Comparison of ENCODE assay signal across 9 mouse cellular contexts in the genomic region with DNA sequence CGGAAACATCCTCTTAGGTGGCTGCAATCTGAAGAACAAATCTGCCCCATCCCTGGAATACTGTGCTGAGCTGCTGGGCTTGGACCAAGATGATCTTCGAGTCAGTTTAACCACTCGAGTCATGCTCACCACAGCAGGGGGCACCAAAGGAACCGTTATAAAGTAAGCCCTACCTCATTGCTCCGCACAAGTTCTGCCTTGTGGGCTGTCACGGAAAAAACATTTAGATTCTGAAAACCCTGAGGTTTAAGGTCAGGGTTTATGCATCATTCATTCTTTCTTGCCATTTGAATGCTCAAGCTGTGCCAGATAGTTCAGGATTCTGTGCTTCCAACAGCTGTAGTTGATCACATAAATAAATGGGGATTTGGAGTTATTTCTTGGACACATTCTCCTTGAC.
DNase-seq lines count a peak whose midpoint lies in the region; ATAC-seq and TF ChIP-seq lines count a peak whose summit lies in the region.
"Had no signal": no experiment of that assay in that cellular context is flagged by ENCODE, and none has a peak within 500 bp of the region (broad histone marks: within the 10 kb centered on the region; RNA-seq: fewer than 3 reads in every experiment).

No protein-coding gene starts in this region.

- no peaks in the 10 kb centered on the region for H3K27me3 ChIP-seq in CH12.LX (replicated peaks)
- H3K27me3 ChIP-seq in kidney, embryonic 14.5 days (ENCODE audit: control insufficient read depth, insufficient read depth, low read length) = no peaks in the 10 kb centered on the region
- H3K27me3 ChIP-seq: neural tube, embryonic 12.5 days had no signal

- H3K36me3 ChIP-seq in CH12.LX (replicated peaks in 1 of 2; ENCODE audit: control insufficient read depth in 1 of 2, insufficient read depth in 1 of 2, low read length in 1 of 2) = peaks cover 0 to 3% of the 10 kb centered on the region in 2 experiments
- no peaks in the 10 kb centered on the region for H3K36me3 ChIP-seq in kidney, embryonic 14.5 days (ENCODE audit: control insufficient read depth, insufficient read depth, low read length)
- H3K36me3 ChIP-seq: neural tube, embryonic 12.5 days had no signal

- ATAC-seq in kidney, embryonic 14.5 days (ENCODE audit: low FRiP score, low TSS enrichment) = peak; percentile 88; the same call in 1 of the 2 replicates
- ATAC-seq in megakaryocyte-erythroid progenitor cell, adult 5-6 weeks (replicated peaks; ENCODE audit: low FRiP score, low TSS enrichment, poor library complexity, severe bottlenecking) = peak; percentile 61; the same call in 1 of the 2 replicates

- H3K9me3 ChIP-seq in CH12.LX (replicated peaks; ENCODE audit: low read length) = no peaks in the 10 kb centered on the region
- H3K9me3 ChIP-seq in kidney, embryonic 14.5 days (ENCODE audit: control insufficient read depth, low read length) = no peaks in the 10 kb centered on the region
- H3K9me3 ChIP-seq: neural tube, embryonic 12.5 days had no signal

- no peak overlapping the region for H3K4me3 ChIP-seq in CH12.LX (replicated peaks in 1 of 3; ENCODE audit: low read depth in 2 of 3, low read length in 2 of 3, poor library complexity in 1 of 3)
- no peak overlapping the region for H3K4me3 ChIP-seq in kidney, embryonic 14.5 days (ENCODE audit: low read length)
- H3K4me3 ChIP-seq: neural tube, embryonic 12.5 days had no signal

- TF ChIP-seq EP300 in CH12.LX (IDR thresholded peaks at IDR 0.05; ENCODE audit: low read length) = peak; percentile 29; the same call in 1 of the 2 replicates

- TF ChIP-seq RAD21 in CH12.LX (IDR thresholded peaks at IDR 0.05; ENCODE audit: low read depth, low read length) = peak; percentile 72

- dilution Hi-C loops in CH12.LX (cut with MboI; ENCODE audit: extremely low pct_ligation_motif_present, extremely low pct_unique_long_range_greater_than_20kb, low sequenced_read_pairs) = no loop called here

- H3K27ac ChIP-seq in CH12.LX (ENCODE audit: insufficient read depth, low read depth) = no peak overlapping the region
- H3K27ac ChIP-seq in kidney, embryonic 14.5 days (ENCODE audit: low read depth, low read length) = no peak overlapping the region
- H3K27ac ChIP-seq: neural tube, embryonic 12.5 days had no signal

- no peak overlapping the region for H3K9ac ChIP-seq in CH12.LX (ENCODE audit: insufficient read depth, low read depth)
- H3K9ac ChIP-seq in kidney, embryonic 14.5 days (ENCODE audit: low read depth, low read length) = no peak overlapping the region
- H3K9ac ChIP-seq: forebrain, postnatal 0 days; neural tube, embryonic 12.5 days had no signal

- peak overlapping the region; percentile 15; the same call in 1 of the 2 replicates for H3K4me2 ChIP-seq in CH12.LX (ENCODE audit: insufficient read depth, low read depth, poor library complexity, severe bottlenecking)
- no peak overlapping the region for H3K4me2 ChIP-seq in kidney, embryonic 14.5 days (replicated peaks; ENCODE audit: low read depth, low read length)
- H3K4me2 ChIP-seq: neural tube, embryonic 12.5 days had no signal

- 51% methylated on average over 6 of the region's 6 CpGs for WGBS in kidney, embryonic 14.5 days

- TF ChIP-seq CTCF in CH12.LX (conservative IDR thresholded peaks at IDR 0.05 in 1 of 2, IDR thresholded peaks at IDR 0.05 in 1 of 2; ENCODE audit: low read depth in 2 of 2, low read length in 2 of 2) = peak in 1 of 2 experiments; percentile 72; a peak in 2 of 4 replicates

- H3K79me2 ChIP-seq in CH12.LX (replicated peaks; ENCODE audit: control insufficient read depth, extremely low read depth, insufficient read depth, poor library complexity, severe bottlenecking) = no peaks in the 10 kb centered on the region

- DNase-seq in CD4-positive helper T cell, adult 2 months (ENCODE audit: low read depth, low spot score) = peak; percentile 28
- peak; percentile 66 for DNase-seq in CH12.LX (ENCODE audit: extremely low read depth)
- no peak for DNase-seq in ovary, postnatal 10 days (ENCODE audit: low spot score)
- no peak for DNase-seq in frontal cortex, adult 2 months (ENCODE audit: extremely low spot score in 1 of 2, low spot score in 1 of 2)
- DNase-seq in frontal cortex, postnatal 10 days (ENCODE audit: low spot score in 2 of 2) = no peak
- DNase-seq: forebrain, postnatal 0 days had no signal

- peaks cover 7 to 75% of the 10 kb centered on the region in 2 experiments for H3K4me1 ChIP-seq in CH12.LX (ENCODE audit: control insufficient read depth in 1 of 2, insufficient read depth in 2 of 2)
- no peaks in the 10 kb centered on the region for H3K4me1 ChIP-seq in kidney, embryonic 14.5 days (ENCODE audit: control insufficient read depth, insufficient read depth, low read length)
- H3K4me1 ChIP-seq: neural tube, embryonic 12.5 days had no signal

- in situ Hi-C loops in CH12.LX (cut with MboI; ENCODE audit: low pct_ligation_motif_present, low pct_unique_long_range_greater_than_20kb, low sequenced_read_pairs) = no loop called here

- no peak for TF ChIP-seq POLR2A in CH12.LX (IDR thresholded peaks at IDR 0.05; ENCODE audit: low read depth, low read length)

TF ChIP-seq in CH12.LX, 34 proteins besides CTCF, POLR2A, EP300 and RAD21:
- no peak for TF ChIP-seq JUN (IDR thresholded peaks at IDR 0.05; ENCODE audit: insufficient read depth, low read depth, low read length)
- no peak for TF ChIP-seq MEF2A (IDR thresholded peaks at IDR 0.05; ENCODE audit: borderline replicate concordance, low read depth, low read length)
- no peak for TF ChIP-seq ZMIZ1 (IDR thresholded peaks at IDR 0.05; ENCODE audit: low read depth, low read length)
- TF ChIP-seq SIN3A (IDR thresholded peaks at IDR 0.05; ENCODE audit: low read length) = no peak
- peak; percentile 49; the same call in 1 of the 2 replicates for TF ChIP-seq IRF4 (IDR thresholded peaks at IDR 0.05; ENCODE audit: low read depth, low read length)
- no peak for TF ChIP-seq ZNF384 (IDR thresholded peaks at IDR 0.05; ENCODE audit: low read depth, low read length)
- TF ChIP-seq MYC (IDR thresholded peaks at IDR 0.05; ENCODE audit: low read depth, low read length) = 0 out of 2 replicates have a peak, but pooled peaks have one; percentile 57
- TF ChIP-seq SMC3 (IDR thresholded peaks at IDR 0.05; ENCODE audit: low read depth, low read length) = peak; percentile 62
- TF ChIP-seq ZC3H11A (IDR thresholded peaks at IDR 0.05; ENCODE audit: low read depth, low read length) = no peak
TF ChIP-seq in CH12.LX: peak in this region for 3.

Comparison
In these comparisons a context has a peak if more than half of its experiments do, and no peak if none do; other contexts are left out.
1. DNase-seq: peak in CD4-positive helper T cell, adult 2 months (single experiment) and CH12.LX (single experiment); none in ovary, postnatal 10 days (single experiment), frontal cortex, adult 2 months (0 of 2) and frontal cortex, postnatal 10 days (0 of 2).